26 mouse cellular contexts compared by ENCODE assay signal in genomic region chr13:59756906-59757305, GRCm38 (mm10). TPM values are rescaled to one million over a fixed set of nuclear protein-coding genes. Genes with fewer than 3 reads are reported as not detected.
DNase-seq lines count a peak whose midpoint lies in the region; ATAC-seq and TF ChIP-seq lines count a peak whose summit lies in the region.
"Had no signal": no experiment of that assay in that cellular context is flagged by ENCODE, and none has a peak within 500 bp of the region (broad histone marks: within the 10 kb centered on the region; RNA-seq: fewer than 3 reads in every experiment).

No protein-coding gene starts in this region.

- H3K4me3 ChIP-seq in heart, embryonic 15.5 days: no peak overlapping the region
- H3K4me3 ChIP-seq in heart, embryonic 11.5 days (ENCODE audit: low read depth, low read length): no peak overlapping the region
- H3K4me3 ChIP-seq in kidney, postnatal 0 days (replicated peaks; ENCODE audit: low read depth, low read length): no peak overlapping the region
- no peak overlapping the region for H3K4me3 ChIP-seq in lung, embryonic 16.5 days (ENCODE audit: low read length)
- no peak overlapping the region for H3K4me3 ChIP-seq in liver, postnatal 0 days (ENCODE audit: low read depth, low read length)
- H3K4me3 ChIP-seq: forebrain, embryonic 10.5 days; hindbrain, embryonic 12.5 days; layer of hippocampus, adult 2 months; limb, embryonic 10.5 days; midbrain, embryonic 10.5 days; myocyte; neural tube, embryonic 13.5 days had no signal

- peaks cover 7% of the 10 kb centered on the region; the same call in 1 of the 2 replicates for H3K4me1 ChIP-seq in heart, embryonic 15.5 days (replicated peaks)
- 0 out of 2 replicates have a peak, but pooled peaks cover 2% of the 10 kb centered on the region for H3K4me1 ChIP-seq in heart, embryonic 11.5 days (ENCODE audit: control insufficient read depth, insufficient read depth, low read length)
- H3K4me1 ChIP-seq in kidney, postnatal 0 days (replicated peaks; ENCODE audit: insufficient read depth, low read length): 0 out of 2 replicates have a peak, but pooled peaks cover 2% of the 10 kb centered on the region
- no peaks in the 10 kb centered on the region for H3K4me1 ChIP-seq in lung, embryonic 16.5 days (replicated peaks; ENCODE audit: control insufficient read depth, insufficient read depth, low read length)
- H3K4me1 ChIP-seq in liver, postnatal 0 days (ENCODE audit: insufficient read depth): no peaks in the 10 kb centered on the region; the same call in 1 of the 2 replicates
- H3K4me1 ChIP-seq: forebrain, embryonic 10.5 days; hindbrain, embryonic 12.5 days; limb, embryonic 10.5 days; midbrain, embryonic 10.5 days; neural tube, embryonic 13.5 days had no signal

- peak; percentile 53; the same call in 1 of the 2 replicates for ATAC-seq in heart, embryonic 15.5 days (replicated peaks; ENCODE audit: insufficient number of reproducible peaks, insufficient read depth, low FRiP score, low read depth)
- ATAC-seq in heart, embryonic 11.5 days (replicated peaks; ENCODE audit: insufficient number of reproducible peaks, low FRiP score, low TSS enrichment): no peak
- no peak for ATAC-seq in kidney, postnatal 0 days (replicated peaks; ENCODE audit: low FRiP score, low read depth)
- peak; percentile 58 for ATAC-seq in lung, embryonic 16.5 days (ENCODE audit: low read depth)
- peak; percentile 55 for ATAC-seq in liver, postnatal 0 days
- ATAC-seq: forebrain, embryonic 16.5 days; intestine, postnatal 0 days; midbrain, embryonic 16.5 days had no signal

- no peaks in the 10 kb centered on the region for H3K27me3 ChIP-seq in heart, embryonic 15.5 days
- H3K27me3 ChIP-seq in heart, embryonic 11.5 days (ENCODE audit: control insufficient read depth, insufficient read depth, low read length): no peaks in the 10 kb centered on the region
- no peaks in the 10 kb centered on the region for H3K27me3 ChIP-seq in kidney, postnatal 0 days (ENCODE audit: insufficient read depth, low read length)
- no peaks in the 10 kb centered on the region for H3K27me3 ChIP-seq in lung, embryonic 16.5 days (ENCODE audit: control insufficient read depth, insufficient read depth, low read depth, low read length)
- no peaks in the 10 kb centered on the region for H3K27me3 ChIP-seq in liver, postnatal 0 days (ENCODE audit: insufficient read depth, low read length)
- H3K27me3 ChIP-seq: hindbrain, embryonic 12.5 days; neural tube, embryonic 13.5 days had no signal

- 74% methylated on average over 7 of the region's 7 CpGs for WGBS in heart, embryonic 15.5 days
- 72% methylated on average over 7 of the region's 7 CpGs for WGBS in heart, embryonic 11.5 days (ENCODE audit: insufficient replicate concordance)
- WGBS in kidney, postnatal 0 days: 76% methylated on average over 7 of the region's 7 CpGs
- 73% methylated on average over 7 of the region's 7 CpGs for WGBS in lung, embryonic 16.5 days
- 85% methylated on average over 7 of the region's 7 CpGs for WGBS in liver, postnatal 0 days (ENCODE audit: insufficient replicate concordance)

- DNase-seq in kidney, postnatal 0 days (ENCODE audit: low spot score): peak; percentile 54
- no peak for DNase-seq in kidney, postnatal 36 days
- DNase-seq in lung, postnatal 14 days: no peak
- no peak for DNase-seq in liver, postnatal 0 days
- DNase-seq: adrenal gland, postnatal 25 days; cerebellum, adult 9-10 months; gastrocnemius, postnatal 10 days; retina, postnatal 1 day; right cerebral cortex, postnatal 25 days; spleen, adult 18-20 months; thymus, postnatal 25 days had no signal

- no peak overlapping the region for H3K4me2 ChIP-seq in heart, embryonic 15.5 days
- no peak overlapping the region for H3K4me2 ChIP-seq in heart, embryonic 11.5 days
- H3K4me2 ChIP-seq in kidney, postnatal 0 days (ENCODE audit: low read length): no peak overlapping the region
- no peak overlapping the region for H3K4me2 ChIP-seq in lung, embryonic 16.5 days (ENCODE audit: low read depth, low read length)
- no peak overlapping the region for H3K4me2 ChIP-seq in liver, postnatal 0 days (ENCODE audit: low read depth, low read length)
- H3K4me2 ChIP-seq: hindbrain, embryonic 12.5 days; neural tube, embryonic 13.5 days had no signal

- no peak for TF ChIP-seq EP300 in liver, postnatal 0 days (IDR thresholded peaks at IDR 0.05; ENCODE audit: low read depth)

- H3K27ac ChIP-seq in heart, embryonic 15.5 days: peak overlapping the region; percentile 24
- no peak overlapping the region for H3K27ac ChIP-seq in heart, embryonic 11.5 days (ENCODE audit: low read depth, low read length)
- H3K27ac ChIP-seq in kidney, postnatal 0 days: no peak overlapping the region
- H3K27ac ChIP-seq in lung, embryonic 16.5 days (ENCODE audit: low read length): no peak overlapping the region
- no peak overlapping the region for H3K27ac ChIP-seq in liver, postnatal 0 days (ENCODE audit: low read depth)
- H3K27ac ChIP-seq: forebrain, embryonic 10.5 days; hindbrain, embryonic 12.5 days; layer of hippocampus, adult 2 months; limb, embryonic 10.5 days; midbrain, embryonic 10.5 days; neural tube, embryonic 13.5 days had no signal

- H3K36me3 ChIP-seq in heart, embryonic 15.5 days: peaks cover 60% of the 10 kb centered on the region
- peaks cover 25% of the 10 kb centered on the region for H3K36me3 ChIP-seq in heart, embryonic 11.5 days (ENCODE audit: control insufficient read depth, insufficient read depth, low read length)
- H3K36me3 ChIP-seq in kidney, postnatal 0 days (ENCODE audit: insufficient read depth, low read length): peaks cover 36% of the 10 kb centered on the region
- peaks cover 30% of the 10 kb centered on the region for H3K36me3 ChIP-seq in lung, embryonic 16.5 days (ENCODE audit: control insufficient read depth, insufficient read depth, low read length)
- peaks cover 61% of the 10 kb centered on the region for H3K36me3 ChIP-seq in liver, postnatal 0 days (replicated peaks; ENCODE audit: insufficient read depth, low read length)

- H3K9ac ChIP-seq in heart, embryonic 15.5 days: no peak overlapping the region
- no peak overlapping the region for H3K9ac ChIP-seq in heart, embryonic 11.5 days (ENCODE audit: low read depth, low read length)
- no peak overlapping the region for H3K9ac ChIP-seq in kidney, postnatal 0 days (ENCODE audit: low read depth, low read length)
- no peak overlapping the region for H3K9ac ChIP-seq in lung, embryonic 16.5 days (ENCODE audit: low read length)
- H3K9ac ChIP-seq in liver, postnatal 0 days (replicated peaks): no peak overlapping the region
- H3K9ac ChIP-seq: hindbrain, embryonic 12.5 days; neural tube, embryonic 13.5 days had no signal

- no peaks in the 10 kb centered on the region for H3K9me3 ChIP-seq in heart, embryonic 15.5 days (replicated peaks)
- no peaks in the 10 kb centered on the region for H3K9me3 ChIP-seq in heart, embryonic 11.5 days (replicated peaks; ENCODE audit: control insufficient read depth, low read length)
- no peaks in the 10 kb centered on the region for H3K9me3 ChIP-seq in kidney, postnatal 0 days (replicated peaks; ENCODE audit: low read length)
- no peaks in the 10 kb centered on the region for H3K9me3 ChIP-seq in lung, embryonic 16.5 days (ENCODE audit: control insufficient read depth, low read length)
- no peaks in the 10 kb centered on the region for H3K9me3 ChIP-seq in liver, postnatal 0 days (ENCODE audit: low read length)
- H3K9me3 ChIP-seq: forebrain, embryonic 10.5 days; hindbrain, embryonic 12.5 days; limb, embryonic 10.5 days; midbrain, embryonic 10.5 days; neural tube, embryonic 13.5 days had no signal

- no peak for TF ChIP-seq CTCF in kidney, postnatal 0 days (IDR thresholded peaks at IDR 0.05; ENCODE audit: low read depth)
- no peak for TF ChIP-seq CTCF in liver, postnatal 0 days (IDR thresholded peaks at IDR 0.05; ENCODE audit: low read depth)

RNA-seq across cellular contexts. Expression of gene 1700014D04Rik, which starts 10.4 kb away (rescaled TPM):
- polyA plus RNA-seq in heart, embryonic 15.5 days (2015; fragmentation: Nextera tagmentation; extraction: Ambion mirVana): 0.04 TPM in 1 of 2 replicates, not detected in the other
- not detected in 2 replicates for polyA plus RNA-seq in heart, embryonic 11.5 days (2014; fragmentation: Nextera tagmentation; extraction: Ambion mirVana)
- not detected in 2 replicates for polyA plus RNA-seq in kidney, postnatal 0 days (2015; fragmentation: Nextera tagmentation; extraction: Ambion mirVana)
- 0.24 and 0.29 TPM in 2 replicates for polyA plus RNA-seq in lung, embryonic 16.5 days (2015; fragmentation: Nextera tagmentation; extraction: Ambion mirVana)
- not detected in 2 replicates for polyA plus RNA-seq in liver, postnatal 0 days (2015; fragmentation: Nextera tagmentation; extraction: Ambion mirVana)
- polyA plus RNA-seq: forebrain, embryonic 10.5 days; hindbrain, embryonic 12.5 days; intestine, postnatal 0 days; liver, adult 2 months; myocyte had no signal

RNA-seq across cellular contexts. Expression of gene Isca1, which starts 12.7 kb away (rescaled TPM):
- 217 and 232 TPM in 2 replicates for polyA plus RNA-seq in heart, embryonic 15.5 days (2015; fragmentation: Nextera tagmentation; extraction: Ambion mirVana)
- polyA plus RNA-seq in heart, embryonic 11.5 days (2014; fragmentation: Nextera tagmentation; extraction: Ambion mirVana): 168 and 171 TPM in 2 replicates
- 148 and 153 TPM in 2 replicates for polyA plus RNA-seq in kidney, postnatal 0 days (2015; fragmentation: Nextera tagmentation; extraction: Ambion mirVana)
- polyA plus RNA-seq in lung, embryonic 16.5 days (2015; fragmentation: Nextera tagmentation; extraction: Ambion mirVana): 168 and 183 TPM in 2 replicates
- 135 and 137 TPM in 2 replicates for polyA plus RNA-seq in liver, postnatal 0 days (2015; fragmentation: Nextera tagmentation; extraction: Ambion mirVana)

RNA-seq across cellular contexts. Expression of gene Gm49354, which starts 25.1 kb away (rescaled TPM):
- polyA plus RNA-seq in heart, embryonic 15.5 days (2015; fragmentation: Nextera tagmentation; extraction: Ambion mirVana): not detected in 2 replicates
- not detected in 2 replicates for polyA plus RNA-seq in heart, embryonic 11.5 days (2014; fragmentation: Nextera tagmentation; extraction: Ambion mirVana)
- polyA plus RNA-seq in kidney, postnatal 0 days (2015; fragmentation: Nextera tagmentation; extraction: Ambion mirVana): not detected in 2 replicates
- not detected in 2 replicates for polyA plus RNA-seq in lung, embryonic 16.5 days (2015; fragmentation: Nextera tagmentation; extraction: Ambion mirVana)
- polyA plus RNA-seq in liver, postnatal 0 days (2015; fragmentation: Nextera tagmentation; extraction: Ambion mirVana): not detected in 2 replicates
- polyA plus RNA-seq: forebrain, embryonic 10.5 days; forebrain, embryonic 16.5 days; hindbrain, embryonic 12.5 days; intestine, postnatal 0 days; limb, embryonic 10.5 days; liver, adult 2 months; midbrain, embryonic 10.5 days; midbrain, embryonic 16.5 days; myocyte; neural tube, embryonic 13.5 days; testis, adult 2 months had no signal

RNA-seq across cellular contexts. Expression of gene Spata31d1d, which starts 25.4 kb away (rescaled TPM):
- polyA plus RNA-seq in heart, embryonic 15.5 days (2015; fragmentation: Nextera tagmentation; extraction: Ambion mirVana): not detected in 2 replicates
- polyA plus RNA-seq in heart, embryonic 11.5 days (2014; fragmentation: Nextera tagmentation; extraction: Ambion mirVana): not detected in 2 replicates
- polyA plus RNA-seq in kidney, postnatal 0 days (2015; fragmentation: Nextera tagmentation; extraction: Ambion mirVana): not detected in 2 replicates
- polyA plus RNA-seq in lung, embryonic 16.5 days (2015; fragmentation: Nextera tagmentation; extraction: Ambion mirVana): not detected in 2 replicates
- polyA plus RNA-seq in liver, postnatal 0 days (2015; fragmentation: Nextera tagmentation; extraction: Ambion mirVana): not detected in 2 replicates
- polyA plus RNA-seq: forebrain, embryonic 10.5 days; forebrain, embryonic 16.5 days; hindbrain, embryonic 12.5 days; intestine, postnatal 0 days; limb, embryonic 10.5 days; liver, adult 2 months; midbrain, embryonic 10.5 days; midbrain, embryonic 16.5 days; myocyte; neural tube, embryonic 13.5 days had no signal

RNA-seq across cellular contexts. Expression of gene Spata31d1b, which starts 44.8 kb away (rescaled TPM):
- not detected in 2 replicates for polyA plus RNA-seq in heart, embryonic 15.5 days (2015; fragmentation: Nextera tagmentation; extraction: Ambion mirVana)
- polyA plus RNA-seq in heart, embryonic 11.5 days (2014; fragmentation: Nextera tagmentation; extraction: Ambion mirVana): not detected in 2 replicates
- polyA plus RNA-seq in kidney, postnatal 0 days (2015; fragmentation: Nextera tagmentation; extraction: Ambion mirVana): not detected in 2 replicates
- not detected in 2 replicates for polyA plus RNA-seq in lung, embryonic 16.5 days (2015; fragmentation: Nextera tagmentation; extraction: Ambion mirVana)
- not detected in 2 replicates for polyA plus RNA-seq in liver, postnatal 0 days (2015; fragmentation: Nextera tagmentation; extraction: Ambion mirVana)
- polyA plus RNA-seq: forebrain, embryonic 16.5 days; hindbrain, embryonic 12.5 days; intestine, postnatal 0 days; limb, embryonic 10.5 days; liver, adult 2 months; midbrain, embryonic 10.5 days; midbrain, embryonic 16.5 days; myocyte; neural tube, embryonic 13.5 days had no signal

Comparison
In these comparisons a context has a peak if more than half of its experiments do, and no peak if none do; other contexts are left out.
1. ATAC-seq: peak in heart, embryonic 15.5 days (single experiment), lung, embryonic 16.5 days (single experiment) and liver, postnatal 0 days (single experiment); none in heart, embryonic 11.5 days (single experiment) and kidney, postnatal 0 days (single experiment).